Mouse (Mus musculus): ENCODE results near the gene Gpr152. TPM values are rescaled to one million over a fixed set of nuclear protein-coding genes. Genes with fewer than 3 reads are reported as not detected.
A peak's percentile ranks its signal among the peaks of the same experiment; 100 is the strongest.

Gpr152 gene
- total RNA-seq (2021), result not detected
- long read RNA-seq, experiment 1, result 0 reads
- long read RNA-seq, experiment 2, result 0 reads

DNA sequence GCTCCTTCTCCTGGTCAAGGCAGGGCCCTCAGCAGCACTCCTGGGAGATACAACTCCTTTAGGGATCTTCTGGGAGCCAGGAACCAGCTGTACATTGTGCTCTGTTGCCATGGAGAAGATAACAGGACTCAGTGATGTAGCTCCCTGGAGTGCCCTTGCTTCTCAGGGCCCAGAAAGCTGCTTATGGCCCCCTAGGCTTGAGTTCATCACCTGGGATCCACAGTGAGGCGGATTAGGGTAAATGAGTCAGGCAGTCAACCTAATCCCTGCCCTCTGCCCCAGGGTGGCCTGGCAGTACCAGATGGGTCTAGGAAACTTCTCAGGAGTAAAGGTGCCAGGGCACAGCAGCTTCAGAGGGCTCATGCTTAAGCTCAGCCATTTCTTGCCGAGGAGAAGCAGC, at the start of gene Gpr152:
Gpr152 (plus strand) TSS at position 342 of the 400 bp plus-strand sequence.
- DNase-seq, result no peak

DNA sequence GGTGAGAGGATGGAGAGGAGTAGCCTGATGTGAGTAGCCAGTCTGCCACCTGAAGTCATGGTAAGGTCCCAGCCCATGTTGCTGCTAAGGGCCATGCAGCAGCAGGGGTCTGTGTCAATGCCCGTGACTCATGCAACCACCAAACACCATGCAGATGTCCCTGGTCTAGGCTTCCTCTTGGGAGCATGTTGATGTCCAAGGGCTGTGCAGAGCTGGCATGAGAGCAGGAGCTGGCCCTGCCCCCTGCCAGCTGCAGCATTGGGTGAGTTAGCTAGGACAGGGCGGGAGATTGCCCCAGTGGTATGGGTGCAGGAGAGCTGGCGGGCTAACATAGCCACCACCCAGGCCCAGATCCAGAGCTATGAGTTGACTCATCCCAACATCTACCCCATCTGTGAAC, 49.1 kb upstream of the Gpr152 start:
- no peak for DNase-seq

DNA sequence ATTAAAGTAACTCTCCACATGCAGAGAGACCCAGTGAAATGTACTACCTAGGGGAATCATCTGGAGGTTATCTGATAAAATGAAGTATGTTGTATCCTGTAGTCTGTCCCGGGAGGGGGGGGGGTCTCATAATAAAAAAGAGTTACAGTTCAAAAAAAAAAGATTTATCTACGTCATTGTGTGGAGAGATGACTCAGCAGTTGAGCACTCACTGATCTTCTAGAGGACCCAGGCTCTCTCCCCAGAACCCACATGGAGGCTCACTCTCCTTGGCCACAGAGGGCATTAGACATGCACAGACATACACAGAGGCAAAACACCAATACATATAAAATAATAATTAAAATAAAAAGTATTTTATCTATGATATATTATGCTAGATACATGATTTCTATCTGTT, 48.2 kb upstream of the Gpr152 start:
- no peak for DNase-seq

DNA sequence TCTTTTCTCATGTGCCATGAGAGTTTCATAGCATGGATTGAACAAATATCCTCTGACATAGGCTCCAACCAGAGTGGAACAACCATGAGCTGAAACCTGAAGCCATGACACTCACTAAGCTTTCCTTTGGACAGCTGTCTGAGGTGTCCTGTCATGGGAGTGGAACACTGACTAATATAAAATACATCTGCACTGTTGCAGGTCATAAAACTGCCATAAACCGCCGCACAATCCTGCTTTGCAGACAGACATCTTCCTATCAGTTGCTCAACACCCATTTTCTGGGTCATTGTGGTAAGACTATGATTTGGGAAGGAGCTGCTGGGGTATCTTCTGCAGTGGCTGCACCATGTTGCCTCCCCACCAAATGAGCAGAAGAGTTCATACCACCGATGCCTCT, 46.8 kb upstream of the Gpr152 start:
- DNase-seq, result no peak

DNA sequence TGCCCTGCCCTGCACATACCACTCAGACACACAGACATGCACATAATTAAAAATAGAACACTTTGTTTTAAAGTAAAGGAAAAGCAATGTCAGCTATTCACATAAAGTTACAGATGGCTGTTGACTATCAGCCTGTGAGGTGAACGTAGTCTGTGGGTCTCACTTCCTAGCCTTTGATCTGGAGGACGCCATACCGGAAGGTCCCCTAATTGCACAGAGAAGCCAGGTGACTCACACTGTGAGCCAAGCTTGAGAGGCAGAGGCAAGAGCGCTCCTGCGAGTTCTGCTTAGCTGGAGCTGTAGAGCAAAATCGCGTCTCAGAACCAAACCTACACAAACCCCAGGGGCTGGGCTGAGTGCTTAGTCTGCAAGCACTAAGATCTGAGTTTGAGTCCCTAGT, 45.8 kb upstream of the Gpr152 start:
- no peak for DNase-seq

DNA sequence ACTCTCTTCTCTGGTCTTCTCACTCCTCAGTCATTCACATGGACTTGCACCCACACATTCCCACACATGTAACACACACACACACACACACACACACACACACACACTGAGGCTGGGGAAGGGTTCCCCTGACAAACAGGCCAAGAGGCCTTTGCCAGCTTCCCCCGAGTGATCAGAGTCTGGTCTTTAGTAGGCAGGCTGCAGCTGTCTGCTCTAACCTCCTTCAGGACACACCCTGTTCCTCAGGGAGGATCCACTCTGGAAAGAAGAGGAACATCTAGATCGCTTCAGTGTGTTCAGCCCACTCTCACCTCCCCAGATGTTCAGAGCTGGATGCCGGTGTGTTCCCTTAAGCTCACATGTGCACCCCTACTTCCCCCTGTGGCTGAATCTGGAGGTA, 45.2 kb upstream of the Gpr152 start:
- no peak for DNase-seq

DNA sequence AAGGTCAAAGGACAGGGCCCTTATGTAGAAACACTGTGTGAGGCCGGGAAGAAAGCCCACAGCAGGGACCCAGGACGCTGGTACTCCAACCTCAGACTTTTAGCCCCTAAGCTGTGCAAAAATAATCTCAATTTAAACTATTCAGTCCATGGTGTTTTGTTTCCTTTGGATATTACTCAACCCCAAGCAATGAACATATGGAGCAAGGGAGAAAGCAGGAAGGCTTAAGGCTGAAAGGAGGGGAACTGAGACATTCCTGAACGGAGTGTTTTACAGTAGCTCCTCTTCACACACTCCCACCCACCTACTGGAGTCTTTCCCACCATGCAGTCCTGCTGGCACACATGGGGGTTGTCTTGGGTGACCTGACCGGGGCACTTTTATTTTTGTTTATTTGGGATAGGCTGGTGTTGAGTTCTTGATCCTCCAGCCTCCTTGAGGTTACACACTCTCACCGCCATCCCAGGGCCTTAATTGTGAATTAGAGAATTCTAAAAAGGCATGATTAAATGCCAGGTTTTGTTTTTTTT, 44.7 kb upstream of the Gpr152 start:
- DNase-seq, result no peak

DNA sequence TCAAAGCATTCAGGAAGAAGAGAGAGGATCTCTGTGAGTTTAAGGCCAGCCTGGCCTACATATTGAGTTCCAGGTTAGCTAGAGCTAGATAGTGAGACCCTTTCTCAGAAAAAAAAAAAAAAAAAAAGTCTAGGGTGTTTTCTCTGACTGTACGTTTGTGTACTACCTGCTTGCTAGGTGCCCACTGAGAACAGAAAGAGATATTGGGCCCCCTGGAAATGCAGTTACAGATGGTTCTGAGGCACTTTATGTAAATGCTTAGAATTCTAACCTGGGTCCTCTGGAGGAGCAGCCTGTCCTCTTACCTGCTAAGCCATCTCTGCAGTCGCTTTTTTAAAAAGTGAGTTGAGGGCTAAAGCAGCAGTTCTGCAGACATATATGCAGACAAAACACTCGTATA, 43.8 kb upstream of the Gpr152 start:
- no peak for DNase-seq

DNA sequence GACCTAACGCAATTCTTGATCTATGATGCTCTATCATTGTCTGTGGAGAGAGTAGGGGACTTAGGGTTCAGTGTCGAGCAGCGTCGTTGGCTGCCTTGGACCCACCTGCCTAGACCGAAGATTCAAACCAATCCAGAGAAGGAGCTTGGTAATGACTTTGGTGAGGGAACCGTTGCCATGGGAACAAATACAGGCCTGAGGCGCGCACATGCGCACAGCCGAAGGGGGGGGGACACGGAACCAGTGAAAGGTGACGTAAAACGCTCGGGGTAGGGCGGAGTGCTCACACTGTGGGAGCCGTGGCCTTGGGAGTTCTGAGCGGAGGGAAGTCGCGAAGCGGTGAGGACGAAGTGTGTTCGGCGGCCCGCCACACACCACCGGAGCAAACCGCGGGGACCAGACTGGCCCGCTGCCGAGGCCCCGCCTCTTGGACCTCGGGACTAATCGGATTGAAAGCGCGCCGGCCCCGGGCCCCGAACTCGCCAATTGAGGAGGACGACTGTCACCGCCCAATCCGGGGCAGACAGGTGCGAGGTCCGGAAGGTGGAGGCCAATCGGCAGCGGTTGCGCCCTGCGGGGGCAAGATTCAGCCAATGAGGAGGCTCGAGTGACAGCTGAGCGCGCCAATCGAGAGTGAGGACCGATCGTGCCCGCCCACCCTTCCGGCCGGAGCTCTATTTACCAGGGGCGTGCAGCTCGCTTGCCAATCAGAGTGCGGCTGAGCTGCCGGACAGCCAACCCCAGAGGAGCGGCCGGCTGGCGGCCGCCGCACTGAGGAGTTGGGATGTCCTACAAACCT, 42.7 kb upstream of the Gpr152 start, which contains the start of gene Cdk2ap2:
Cdk2ap2 (plus strand) TSS at position 541 of the 799 bp plus-strand sequence.
- peak; percentile 99 for DNase-seq

DNA sequence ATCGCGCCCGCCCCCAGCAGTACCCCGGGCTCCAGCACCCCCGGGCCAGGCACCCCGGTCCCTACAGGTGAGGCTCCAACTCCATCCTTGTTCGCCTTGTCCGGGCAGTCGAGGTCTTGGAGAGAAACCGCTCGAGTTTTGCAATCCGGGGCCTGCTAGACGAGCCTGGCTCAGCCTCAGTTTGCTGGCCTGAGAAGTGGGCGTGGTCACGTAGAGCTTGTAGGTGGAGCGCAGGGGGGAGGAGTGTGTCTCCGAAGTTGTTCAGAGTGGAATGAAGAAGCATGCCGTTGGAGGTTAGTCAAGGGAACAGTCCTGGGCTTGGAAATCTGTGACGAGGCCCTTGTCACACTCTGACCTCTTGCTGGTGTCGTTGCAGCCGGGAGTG, 42.2 kb upstream of the Gpr152 start:
- DNase-seq, result no peak

DNA sequence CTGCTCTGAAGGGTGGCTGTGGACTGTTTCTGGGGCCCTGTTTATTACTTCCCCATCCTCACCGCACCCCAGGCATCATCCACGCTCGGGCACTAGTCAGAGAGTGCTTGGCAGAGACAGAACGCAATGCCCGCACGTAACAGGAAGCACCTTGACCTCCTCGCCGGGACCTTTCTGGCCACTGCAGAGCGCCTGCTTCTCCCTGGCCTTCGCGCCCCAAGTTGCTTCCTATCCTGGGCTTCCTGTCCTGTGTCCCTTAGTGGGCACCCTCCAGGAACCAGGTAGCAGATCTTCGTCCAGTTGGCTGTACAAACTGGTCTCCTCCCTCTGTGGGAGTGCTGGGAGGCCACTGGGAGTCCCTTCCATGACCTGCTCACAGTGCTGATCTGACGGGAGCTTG, 41.2 kb upstream of the Gpr152 start:
- no peak for DNase-seq

DNA sequence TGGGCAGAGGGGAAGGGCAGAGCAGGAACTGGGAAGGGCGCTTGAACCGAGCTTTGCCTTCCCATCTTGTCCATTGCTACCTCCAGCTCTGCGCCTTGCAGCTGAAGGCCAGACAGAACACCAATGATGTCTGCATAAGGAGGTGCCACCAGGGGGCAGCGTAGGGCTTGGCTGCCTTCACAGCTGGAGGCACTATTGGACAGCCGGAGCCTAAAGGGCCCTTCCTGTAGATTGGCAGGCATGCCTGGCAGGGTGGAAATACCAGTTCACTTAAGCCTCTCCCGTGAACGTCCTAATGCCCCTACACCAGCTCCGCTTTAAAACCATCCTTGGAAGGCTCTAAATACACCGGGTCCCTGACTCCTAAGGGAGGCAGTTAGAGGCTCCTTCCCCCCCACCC, 40.5 kb upstream of the Gpr152 start:
- peak; percentile 95 for DNase-seq

DNA sequence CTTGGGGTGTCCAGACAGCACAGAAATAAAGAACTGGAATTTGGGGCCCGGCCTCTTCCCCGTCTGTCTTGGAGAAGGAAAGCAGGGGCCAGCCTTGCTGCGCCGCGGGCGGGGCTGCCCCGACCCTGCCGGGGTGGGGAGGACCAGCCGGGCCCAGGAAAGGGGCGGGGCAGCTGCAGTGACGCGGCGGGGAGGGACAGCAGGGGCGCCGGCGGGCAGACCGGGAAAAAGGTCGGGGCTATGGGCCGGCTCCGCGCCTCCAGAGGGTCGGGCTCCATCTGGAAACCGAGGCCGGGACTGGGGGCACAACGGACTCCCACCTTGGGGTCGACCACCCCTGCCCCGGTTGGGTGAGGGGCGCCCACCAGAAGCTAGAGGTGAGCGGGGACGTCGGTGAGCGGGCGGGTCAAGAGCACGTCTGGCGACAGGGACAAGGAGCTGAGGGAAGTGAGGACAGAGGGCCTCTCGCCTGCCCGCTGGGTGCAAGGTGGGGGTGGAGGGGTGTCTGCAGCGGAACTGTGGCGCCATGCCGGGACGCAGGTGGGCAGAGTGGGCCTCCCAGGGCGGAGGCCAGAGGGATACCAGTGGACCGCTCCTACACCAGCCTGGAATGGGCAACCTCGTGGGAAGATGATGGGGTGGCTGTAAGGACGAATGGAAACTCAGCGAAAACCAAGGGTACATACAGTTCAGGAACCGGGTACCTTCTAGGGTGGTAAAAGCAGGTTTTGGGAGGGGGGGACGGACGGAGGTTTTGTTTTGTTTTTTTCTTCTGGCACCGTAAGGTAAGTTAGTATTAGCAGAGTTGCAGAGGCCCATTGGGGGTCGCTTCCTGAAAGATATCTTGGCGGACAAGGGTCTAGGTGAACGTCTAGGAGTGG, 39.5 kb upstream of the Gpr152 start, which contains the start of gene Pitpnm1:
Pitpnm1 (plus strand) TSS at position 162 of the 881 bp plus-strand sequence.
- DNase-seq, result peak; percentile 74

DNA sequence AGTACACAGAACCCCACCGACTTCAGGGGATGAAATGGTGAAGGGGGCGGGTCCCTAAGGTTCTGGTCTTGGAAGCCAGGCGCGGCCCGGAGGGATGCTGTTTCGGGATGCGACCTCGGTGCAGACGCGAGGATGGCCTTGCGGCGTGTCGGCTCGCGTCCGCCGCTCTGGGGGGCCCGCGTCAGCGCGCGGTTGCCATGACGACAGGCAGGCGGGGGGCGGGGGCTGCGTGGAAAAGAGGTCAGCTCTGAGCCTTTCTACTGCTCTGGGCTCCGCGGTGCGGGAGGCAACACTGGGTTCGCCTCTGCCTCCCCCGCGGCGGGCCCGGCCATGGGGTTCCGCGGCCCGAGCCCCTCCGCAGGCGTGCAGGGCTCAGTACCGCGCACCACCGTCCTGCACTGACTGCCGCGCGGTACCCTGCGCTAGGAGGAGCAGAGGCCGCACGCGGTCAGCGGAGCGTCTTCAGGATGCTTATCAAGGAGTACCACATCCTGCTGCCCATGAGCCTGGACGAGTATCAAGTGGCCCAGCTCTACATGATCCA, 38.8 kb upstream of the Gpr152 start:
- DNase-seq, result no peak

DNA sequence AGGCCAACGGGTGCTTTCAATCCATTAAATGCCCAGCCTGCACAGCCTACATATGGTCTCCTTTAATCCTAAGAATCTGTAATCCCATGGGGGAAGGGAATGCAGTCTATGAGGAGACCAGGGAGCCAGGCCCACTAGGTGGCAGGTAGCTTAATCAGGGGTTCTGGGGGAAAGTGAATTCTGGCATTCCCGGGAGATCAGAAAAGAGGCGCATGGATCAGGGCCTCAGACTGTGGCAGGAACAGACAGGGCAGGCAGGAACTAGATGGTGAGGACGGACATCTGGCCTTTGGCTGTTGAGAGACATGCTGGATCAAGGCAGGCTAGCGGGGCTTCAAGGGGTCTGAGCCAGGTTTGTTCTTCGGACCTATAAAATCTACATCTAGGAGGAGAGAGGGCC, 38.1 kb upstream of the Gpr152 start:
- DNase-seq, result no peak

DNA sequence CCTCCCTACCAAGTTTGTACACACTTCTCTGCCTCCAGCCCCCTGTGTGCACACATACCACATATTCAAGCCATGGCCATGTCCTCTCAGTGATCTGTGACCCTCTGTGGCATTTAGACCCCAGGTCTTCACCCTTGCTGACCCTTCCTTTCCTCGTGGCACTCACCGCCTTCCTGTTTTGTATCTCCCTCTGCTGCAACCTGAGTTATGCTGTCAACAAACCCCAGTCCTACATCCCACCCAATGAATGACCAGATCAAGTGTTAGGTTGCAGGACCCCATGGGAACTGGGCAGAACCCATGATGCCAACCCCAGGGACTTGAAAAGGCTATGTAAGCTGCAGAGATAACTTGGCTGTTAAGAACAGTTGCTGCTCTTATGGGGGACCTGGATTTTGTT, 37.5 kb upstream of the Gpr152 start:
- DNase-seq, result no peak

DNA sequence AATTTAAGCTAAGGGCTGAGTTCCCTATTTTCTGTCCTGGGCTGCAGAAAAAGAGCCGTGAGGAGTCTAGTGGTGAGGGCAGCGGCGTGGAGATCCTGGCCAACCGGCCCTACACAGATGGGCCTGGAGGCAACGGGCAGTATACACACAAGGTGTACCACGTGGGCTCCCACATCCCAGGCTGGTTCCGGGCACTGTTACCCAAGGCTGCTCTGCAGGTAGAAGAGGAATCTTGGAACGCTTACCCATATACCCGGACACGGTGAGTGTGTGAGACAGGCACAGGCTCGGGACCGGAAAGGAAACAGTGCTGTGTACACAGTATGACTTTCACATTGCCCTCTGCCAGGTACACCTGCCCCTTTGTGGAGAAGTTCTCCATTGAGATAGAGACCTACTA, 37.0 kb upstream of the Gpr152 start:
- no peak for DNase-seq

DNA sequence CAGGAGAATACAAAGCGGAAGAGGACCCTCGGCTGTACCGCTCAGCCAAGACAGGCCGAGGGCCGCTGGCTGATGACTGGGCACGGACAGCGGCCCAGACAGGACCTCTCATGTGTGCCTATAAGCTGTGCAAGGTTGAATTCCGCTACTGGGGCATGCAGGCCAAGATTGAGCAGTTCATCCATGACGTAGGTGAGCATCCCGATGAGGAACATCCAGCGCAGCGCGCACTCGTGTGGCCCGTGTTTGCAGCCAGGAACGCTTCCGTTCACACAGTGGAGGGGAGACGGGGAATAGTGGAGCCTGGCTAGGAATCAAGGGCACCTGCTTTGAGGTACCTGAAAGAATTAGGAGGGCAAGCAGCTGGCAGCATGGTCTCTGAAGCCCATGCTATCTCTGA, 36.3 kb upstream of the Gpr152 start:
- DNase-seq, result no peak

DNA sequence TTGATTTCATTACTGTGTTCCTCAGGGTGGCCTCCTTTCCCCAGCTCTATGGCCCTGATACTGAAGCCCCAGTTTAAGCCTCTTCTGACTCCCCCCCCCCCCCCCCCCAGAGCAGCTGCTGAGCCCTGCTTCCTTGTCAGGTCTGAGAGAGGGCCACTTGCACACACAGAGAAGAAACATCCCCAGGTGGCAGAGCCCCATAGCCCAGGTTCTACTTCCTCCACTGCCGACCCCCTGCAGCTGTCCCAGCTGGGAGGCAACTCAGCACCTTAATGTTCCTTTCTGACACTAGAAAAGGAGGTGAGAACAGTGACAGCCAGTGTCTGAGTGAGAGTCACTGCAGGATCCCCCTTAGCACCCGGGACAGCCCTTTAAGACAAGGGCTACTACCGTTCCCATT, 35.8 kb upstream of the Gpr152 start:
- no peak for DNase-seq

DNA sequence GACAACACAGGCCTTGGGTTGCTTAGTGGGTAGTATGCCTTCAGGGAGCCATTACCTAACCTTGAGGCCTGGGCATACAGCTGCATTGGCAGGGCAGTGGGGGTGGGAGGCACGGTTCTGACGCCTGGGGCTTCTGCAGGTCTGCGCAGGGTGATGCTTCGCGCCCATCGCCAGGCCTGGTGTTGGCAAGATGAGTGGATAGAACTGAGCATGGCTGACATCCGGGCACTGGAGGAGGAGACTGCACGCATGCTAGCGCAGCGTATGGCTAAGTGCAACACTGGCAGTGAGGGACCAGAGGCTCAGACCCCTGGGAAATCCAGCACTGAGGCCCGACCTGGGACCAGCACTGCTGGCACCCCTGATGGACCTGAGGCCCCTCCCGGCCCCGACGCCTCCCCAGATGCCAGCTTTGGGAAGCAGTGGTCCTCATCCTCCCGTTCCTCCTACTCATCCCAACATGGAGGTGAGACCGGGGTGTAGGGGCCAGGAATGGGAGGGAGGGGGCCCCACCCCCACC, 34.9 kb upstream of the Gpr152 start:
- DNase-seq, result no peak

DNA sequence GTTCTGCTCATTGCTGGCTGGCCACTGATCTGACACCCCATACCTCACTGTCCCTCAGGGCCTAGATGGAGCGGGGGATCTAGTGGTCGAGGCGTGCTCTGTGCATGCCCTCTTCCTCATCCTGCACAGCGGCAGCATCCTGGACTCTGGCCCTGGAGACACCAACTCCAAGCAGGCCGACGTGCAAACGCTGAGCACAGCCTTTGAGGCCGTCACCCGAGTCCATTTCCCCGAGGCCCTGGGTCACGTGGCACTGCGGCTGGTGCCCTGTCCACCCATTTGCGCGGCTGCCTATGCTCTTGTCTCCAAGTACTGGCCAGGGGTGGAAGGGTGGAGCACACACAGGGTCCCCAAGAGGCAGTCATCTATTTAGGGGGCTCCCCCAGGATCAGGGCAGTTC, 32.9 kb upstream of the Gpr152 start:
- DNase-seq, result no peak

DNA sequence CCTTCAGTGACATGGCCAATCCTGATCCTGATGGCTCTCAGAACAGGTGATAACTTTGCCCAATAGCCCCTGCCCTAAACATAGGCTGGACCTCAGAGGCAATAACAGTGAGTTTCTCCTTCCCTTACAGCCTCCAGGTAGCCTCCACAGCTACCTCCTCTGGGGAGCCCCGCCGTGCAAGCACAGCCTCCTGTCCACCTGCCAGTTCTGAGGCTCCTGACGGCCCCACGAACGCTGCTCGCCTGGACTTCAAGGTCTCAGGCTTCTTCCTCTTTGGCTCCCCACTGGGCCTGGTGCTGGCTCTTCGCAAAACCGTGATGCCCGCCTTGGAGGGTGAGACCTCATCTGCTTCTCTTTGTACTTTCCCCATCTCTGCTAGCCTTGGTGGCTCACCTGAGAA, 31.1 kb upstream of the Gpr152 start:
- DNase-seq, result no peak
